Mouse (Mus musculus) mesoderm, embryonic 11.5 days (tissue): ENCODE results near the gene Tmtc1.

Source experiments
- DNase-seq: peaks from one replicate; pipeline ENCODE4 v3.0.0-alpha.2; 2012; ENCODE audit warnings: low read depth, low spot score

The Tmtc1 gene

GRCm38 (mm10) chr6:148443726-148444701 lies at the start of gene Tmtc1:
Gene Tmtc1 (minus strand): TSS chr6:148444389.
- peak; percentile 58 for DNase-seq

- no peak for DNase-seq
Measured at GRCm38 (mm10) chr6:148491849-148492248, 47.7 kb upstream of the Tmtc1 start.

- DNase-seq = no peak
Measured at GRCm38 (mm10) chr6:148486756-148487155, 42.6 kb upstream of the Tmtc1 start.

GRCm38 (mm10) chr6:148481894-148482293 lies 37.7 kb upstream of the Tmtc1 start:
- no peak for DNase-seq

GRCm38 (mm10) chr6:148479671-148480237 lies 35.6 kb upstream of the Tmtc1 start:
- no peak for DNase-seq

- no peak for DNase-seq
Measured at GRCm38 (mm10) chr6:148478350-148478749, 34.2 kb upstream of the Tmtc1 start.

GRCm38 (mm10) chr6:148472289-148472688 lies 28.1 kb upstream of the Tmtc1 start:
- no peak for DNase-seq

GRCm38 (mm10) chr6:148467924-148468389 lies 23.8 kb upstream of the Tmtc1 start:
- no peak for DNase-seq

- DNase-seq = peak; percentile 41
Measured at GRCm38 (mm10) chr6:148467170-148467921, 23.2 kb upstream of the Tmtc1 start.

GRCm38 (mm10) chr6:148459636-148460035 lies 15.4 kb upstream of the Tmtc1 start:
- DNase-seq = no peak

- no peak for DNase-seq
Measured at GRCm38 (mm10) chr6:148455470-148455869, 11.3 kb upstream of the Tmtc1 start.

- no peak for DNase-seq
Measured at GRCm38 (mm10) chr6:148454740-148455139, 10.6 kb upstream of the Tmtc1 start.

- no peak for DNase-seq
Measured at GRCm38 (mm10) chr6:148448151-148448550, 4.0 kb upstream of the Tmtc1 start.

- DNase-seq = no peak
Measured at GRCm38 (mm10) chr6:148446113-148446512, 1.9 kb upstream of the Tmtc1 start.

- no peak for DNase-seq
Measured at GRCm38 (mm10) chr6:148444796-148445195, 607 bp upstream of the Tmtc1 start.

GRCm38 (mm10) chr6:148443291-148443725 lies 881 bp downstream of the Tmtc1 start:
- DNase-seq = peak; percentile 25

GRCm38 (mm10) chr6:148442671-148443290 lies 1.4 kb downstream of the Tmtc1 start:
- DNase-seq = peak; percentile 61

GRCm38 (mm10) chr6:148441871-148442270 lies 2.3 kb downstream of the Tmtc1 start:
- no peak for DNase-seq

GRCm38 (mm10) chr6:148439101-148439500 lies 5.1 kb downstream of the Tmtc1 start:
- no peak for DNase-seq

- no peak for DNase-seq
Measured at GRCm38 (mm10) chr6:148437565-148437964, 6.6 kb downstream of the Tmtc1 start.

- DNase-seq = no peak
Measured at GRCm38 (mm10) chr6:148436441-148437001, 7.7 kb downstream of the Tmtc1 start.
